Mouse (Mus musculus): Measurements from ENCODE around the gene Plek2. TPM values are rescaled to one million over a fixed set of nuclear protein-coding genes. Genes with fewer than 3 reads are reported as not detected.

Plek2 gene
- polyA plus RNA-seq, 1 experiment from 2014 or later, result 31.7 TPM

GRCm38 (mm10) chr12:78848246-78848645 is 58.5 kb downstream of the Plek2 start:
- 77% methylated on average over 4 of the region's 4 CpGs for WGBS

DNA sequence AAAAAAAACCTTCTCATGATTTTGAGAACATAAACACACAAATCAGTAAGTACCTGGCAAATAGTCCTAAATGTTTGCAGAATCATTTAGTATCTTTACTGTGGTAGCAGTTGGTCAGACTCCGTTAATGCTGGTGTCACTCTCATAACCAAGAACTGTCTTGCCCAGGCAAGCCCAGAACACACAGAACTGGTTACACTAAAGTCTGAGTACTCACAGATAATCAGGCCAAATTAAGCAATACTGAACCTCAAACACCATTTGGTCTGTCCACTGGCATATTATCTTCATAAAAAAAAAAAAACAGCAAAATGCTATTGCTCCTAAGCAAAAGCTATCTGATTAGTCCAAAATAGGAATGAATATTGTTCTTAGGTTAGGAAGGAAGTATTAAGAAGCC is 64.3 kb downstream of the Plek2 start:
- Histone ChIP-seq H3K27ac (ENCODE audit: low read length) (no peak overlapping the region), H3K4me3 (ENCODE audit: low read length) (no peak overlapping the region), H3K4me1 (ENCODE audit: control insufficient read depth, insufficient read depth, low read length) (no peaks in the 10 kb centered on the region), H3K9me3 (ENCODE audit: control insufficient read depth, low read length) (no peaks in the 10 kb centered on the region), H3K9ac (ENCODE audit: low read depth, low read length) (no peak overlapping the region), H3K27me3 (replicated peaks; ENCODE audit: control insufficient read depth, insufficient read depth, low read length) (no peaks in the 10 kb centered on the region), H3K4me2 (ENCODE audit: low read depth, low read length) (no peak overlapping the region), H3K36me3 (ENCODE audit: control insufficient read depth, insufficient read depth, low read length) (0 out of 2 replicates have a peak, but pooled peaks cover under 1% of the 10 kb centered on the region)
- ATAC-seq, result no peak
- WGBS, result 90% methylated on average over 1 of the region's 1 CpGs

More at GRCm38 (mm10) chr12:78848246-78848645, 58.5 kb downstream of the Plek2 start:
- Histone ChIP-seq H3K27me3 (replicated peaks; ENCODE audit: control insufficient read depth, insufficient read depth, low read length) (no peaks in the 10 kb centered on the region), H3K4me2 (ENCODE audit: low read depth, low read length) (no peak overlapping the region), H3K36me3 (ENCODE audit: control insufficient read depth, insufficient read depth, low read length) (no peaks in the 10 kb centered on the region), H3K9me3 (ENCODE audit: control insufficient read depth, low read length) (no peaks in the 10 kb centered on the region), H3K9ac (ENCODE audit: low read depth, low read length) (no peak overlapping the region), H3K4me3 (ENCODE audit: low read length) (no peak overlapping the region), H3K27ac (ENCODE audit: low read length) (no peak overlapping the region), H3K4me1 (ENCODE audit: control insufficient read depth, insufficient read depth, low read length) (no peaks in the 10 kb centered on the region)
- no peak for ATAC-seq

GRCm38 (mm10) chr12:78839906-78840305 is 66.9 kb downstream of the Plek2 start:
- ATAC-seq, result no peak
- H3K36me3 ChIP-seq (ENCODE audit: control insufficient read depth, insufficient read depth, low read length), result 0 out of 2 replicates have a peak, but pooled peaks cover 3% of the 10 kb centered on the region
- 78% methylated on average over 4 of the region's 4 CpGs for WGBS

More at GRCm38 (mm10) chr12:78839906-78840305, 66.9 kb downstream of the Plek2 start:
- Histone ChIP-seq H3K4me2 (ENCODE audit: low read depth, low read length) (no peak overlapping the region), H3K27ac (ENCODE audit: low read length) (no peak overlapping the region), H3K9me3 (ENCODE audit: control insufficient read depth, low read length) (no peaks in the 10 kb centered on the region), H3K4me3 (ENCODE audit: low read length) (no peak overlapping the region), H3K27me3 (replicated peaks; ENCODE audit: control insufficient read depth, insufficient read depth, low read length) (no peaks in the 10 kb centered on the region), H3K4me1 (ENCODE audit: control insufficient read depth, insufficient read depth, low read length) (no peaks in the 10 kb centered on the region), H3K9ac (ENCODE audit: low read depth, low read length) (no peak overlapping the region)

Other genes starting within 250 kb of the Plek2 start
- gene Fam71d, start 215.4 kb downstream of the Plek2 start, polyA plus RNA-seq (2015; fragmentation: Nextera tagmentation; extraction: Ambion mirVana), result not detected in 2 replicates
- gene Mpp5, start 158.1 kb downstream of the Plek2 start, polyA plus RNA-seq (2015; fragmentation: Nextera tagmentation; extraction: Ambion mirVana), result 24.4 and 25.8 TPM in 2 replicates
- 66.5 and 72.3 TPM in 2 replicates for gene Atp6v1d, start 45.3 kb downstream of the Plek2 start, polyA plus RNA-seq (2015; fragmentation: Nextera tagmentation; extraction: Ambion mirVana)
- 204 and 205 TPM in 2 replicates for gene Eif2s1, start 45.1 kb downstream of the Plek2 start, polyA plus RNA-seq (2015; fragmentation: Nextera tagmentation; extraction: Ambion mirVana)
- 5.1 and 5.3 TPM in 2 replicates for gene Tmem229b, start 100.7 kb upstream of the Plek2 start, polyA plus RNA-seq (2015; fragmentation: Nextera tagmentation; extraction: Ambion mirVana)
- 7.5 and 9.0 TPM in 2 replicates for gene Plekhh1, start 122.2 kb upstream of the Plek2 start, polyA plus RNA-seq (2015; fragmentation: Nextera tagmentation; extraction: Ambion mirVana)
- gene Pigh, start 182.7 kb upstream of the Plek2 start, polyA plus RNA-seq (2015; fragmentation: Nextera tagmentation; extraction: Ambion mirVana), result 26.2 and 27.6 TPM in 2 replicates
- gene Arg2, start 223.8 kb upstream of the Plek2 start, polyA plus RNA-seq (2015; fragmentation: Nextera tagmentation; extraction: Ambion mirVana), result 0.75 and 0.82 TPM in 2 replicates